Mouse (Mus musculus): ENCODE data around the gene Ldha. TPM values are rescaled to one million over a fixed set of nuclear protein-coding genes. Genes with fewer than 3 reads are reported as not detected.
"Not testable (repeated sequence)": the region's sequence is repeated elsewhere in the genome, so short reads cannot be mapped to it uniquely, and the experiment has no call there.

Gene Ldha
- polyA plus RNA-seq, 1 experiment from 2014 or later = 427 TPM

GRCm38 (mm10) chr7:46881941-46882340, 40.7 kb downstream of the Ldha start:
- not testable (repeated sequence) for H3K9me3 ChIP-seq (ENCODE audit: control insufficient read depth, low read length); ATAC-seq (ENCODE audit: low read depth); H3K27me3 ChIP-seq (ENCODE audit: control insufficient read depth, insufficient read depth, low read length); H3K4me1 ChIP-seq (ENCODE audit: control insufficient read depth, insufficient read depth, low read length); H3K9ac ChIP-seq (replicated peaks; ENCODE audit: low read depth, low read length); H3K4me3 ChIP-seq (ENCODE audit: low read depth, low read length); H3K36me3 ChIP-seq (ENCODE audit: control insufficient read depth, insufficient read depth, low read length); H3K27ac ChIP-seq (ENCODE audit: low read depth, low read length); H3K4me2 ChIP-seq (ENCODE audit: low read depth, low read length)
- WGBS = 88% methylated on average over 6 of the region's 8 CpGs

GRCm38 (mm10) chr7:46883304-46883703, 42.0 kb downstream of the Ldha start:
- 98% methylated on average over 3 of the region's 3 CpGs for WGBS
- H3K27me3 ChIP-seq (ENCODE audit: control insufficient read depth, insufficient read depth, low read length) = no peaks in the 10 kb centered on the region
- no peak overlapping the region for H3K4me3 ChIP-seq (ENCODE audit: low read depth, low read length)
- H3K36me3 ChIP-seq (ENCODE audit: control insufficient read depth, insufficient read depth, low read length) = peaks cover 9% of the 10 kb centered on the region
- no peak for ATAC-seq (ENCODE audit: low read depth)
- no peaks in the 10 kb centered on the region for H3K4me1 ChIP-seq (ENCODE audit: control insufficient read depth, insufficient read depth, low read length)
- no peak overlapping the region for H3K27ac ChIP-seq (ENCODE audit: low read depth, low read length)
- no peaks in the 10 kb centered on the region for H3K9me3 ChIP-seq (ENCODE audit: control insufficient read depth, low read length)
- H3K9ac ChIP-seq (replicated peaks; ENCODE audit: low read depth, low read length) = no peak overlapping the region
- no peak overlapping the region for H3K4me2 ChIP-seq (ENCODE audit: low read depth, low read length)

GRCm38 (mm10) chr7:46895511-46895910, 54.2 kb downstream of the Ldha start:
- Histone ChIP-seq H3K27me3 (ENCODE audit: control insufficient read depth, insufficient read depth, low read length) (no peaks in the 10 kb centered on the region), H3K36me3 (ENCODE audit: control insufficient read depth, insufficient read depth, low read length) (peaks cover 44% of the 10 kb centered on the region), H3K9ac (replicated peaks; ENCODE audit: low read depth, low read length) (no peak overlapping the region), H3K4me2 (ENCODE audit: low read depth, low read length) (no peak overlapping the region), H3K4me3 (ENCODE audit: low read depth, low read length) (no peak overlapping the region), H3K27ac (ENCODE audit: low read depth, low read length) (no peak overlapping the region), H3K4me1 (ENCODE audit: control insufficient read depth, insufficient read depth, low read length) (no peaks in the 10 kb centered on the region), H3K9me3 (ENCODE audit: control insufficient read depth, low read length) (no peaks in the 10 kb centered on the region)
- no peak for ATAC-seq (ENCODE audit: low read depth)
- WGBS = 95% methylated on average over 3 of the region's 3 CpGs

- Histone ChIP-seq H3K27ac (ENCODE audit: low read depth, low read length) (no peak overlapping the region), H3K9ac (replicated peaks; ENCODE audit: low read depth, low read length) (no peak overlapping the region), H3K4me2 (ENCODE audit: low read depth, low read length) (no peak overlapping the region), H3K4me3 (ENCODE audit: low read depth, low read length) (no peak overlapping the region), H3K4me1 (ENCODE audit: control insufficient read depth, insufficient read depth, low read length) (no peaks in the 10 kb centered on the region), H3K9me3 (ENCODE audit: control insufficient read depth, low read length) (no peaks in the 10 kb centered on the region), H3K36me3 (ENCODE audit: control insufficient read depth, insufficient read depth, low read length) (peaks cover 36% of the 10 kb centered on the region), H3K27me3 (ENCODE audit: control insufficient read depth, insufficient read depth, low read length) (no peaks in the 10 kb centered on the region)
- no peak for ATAC-seq (ENCODE audit: low read depth)
- 94% methylated on average over 3 of the region's 3 CpGs for WGBS
These were observed 58.1 kb downstream of the Ldha start for GRCm38 (mm10) chr7:46899343-46899742.

Other genes with a start within 250 kb of the Ldha start
- gene Sergef, start 201.7 kb upstream of the Ldha start, polyA plus RNA-seq (2014; fragmentation: Nextera tagmentation; extraction: Ambion mirVana) = 35.8 and 46.3 TPM in 2 replicates
- 0.43 and 0.76 TPM in 2 replicates for gene Tph1, start 168.9 kb upstream of the Ldha start, polyA plus RNA-seq (2014; fragmentation: Nextera tagmentation; extraction: Ambion mirVana)
- 15.4 and 16.7 TPM in 2 replicates for gene Saal1, start 130.8 kb upstream of the Ldha start, polyA plus RNA-seq (2014; fragmentation: Nextera tagmentation; extraction: Ambion mirVana)
- gene Saa3, start 125.8 kb upstream of the Ldha start, polyA plus RNA-seq (2014; fragmentation: Nextera tagmentation; extraction: Ambion mirVana) = 0.49 and 1.0 TPM in 2 replicates
- gene Saa4, start 108.9 kb upstream of the Ldha start, polyA plus RNA-seq (2014; fragmentation: Nextera tagmentation; extraction: Ambion mirVana) = not detected in 2 replicates
- not detected in 2 replicates for gene Saa1, start 98.5 kb upstream of the Ldha start, polyA plus RNA-seq (2014; fragmentation: Nextera tagmentation; extraction: Ambion mirVana)
- not detected in 2 replicates for gene Saa2, start 89.7 kb upstream of the Ldha start, polyA plus RNA-seq (2014; fragmentation: Nextera tagmentation; extraction: Ambion mirVana)
- 14.0 and 14.8 TPM in 2 replicates for gene Hps5, start 45.4 kb upstream of the Ldha start, polyA plus RNA-seq (2014; fragmentation: Nextera tagmentation; extraction: Ambion mirVana)
- 40.5 and 44.9 TPM in 2 replicates for gene Gtf2h1, start 45.4 kb upstream of the Ldha start, polyA plus RNA-seq (2014; fragmentation: Nextera tagmentation; extraction: Ambion mirVana)
- gene Ldhc, start 19.7 kb downstream of the Ldha start, polyA plus RNA-seq (2014; fragmentation: Nextera tagmentation; extraction: Ambion mirVana) = 0.19 TPM in 1 of 2 replicates, not detected in the other
- gene Tsg101, start 78.5 kb downstream of the Ldha start, polyA plus RNA-seq (2014; fragmentation: Nextera tagmentation; extraction: Ambion mirVana) = 384 and 385 TPM in 2 replicates
- 5.2 and 5.5 TPM in 2 replicates for gene Uevld, start 117.1 kb downstream of the Ldha start, polyA plus RNA-seq (2014; fragmentation: Nextera tagmentation; extraction: Ambion mirVana)
- gene Gm9999, start 142.1 kb downstream of the Ldha start, polyA plus RNA-seq (2014; fragmentation: Nextera tagmentation; extraction: Ambion mirVana) = not detected in 2 replicates
- gene Spty2d1, start 166.9 kb downstream of the Ldha start, polyA plus RNA-seq (2014; fragmentation: Nextera tagmentation; extraction: Ambion mirVana) = 7.1 and 10.0 TPM in 2 replicates
- 15.4 and 19.3 TPM in 2 replicates for gene Tmem86a, start 209.1 kb downstream of the Ldha start, polyA plus RNA-seq (2014; fragmentation: Nextera tagmentation; extraction: Ambion mirVana)

Data from neural tube, embryonic 14.5 days (tissue).